Comparison of ENCODE assay signal across 27 mouse cellular contexts in genomic region chr5:116262689-116263088, GRCm38 (mm10). TPM values are rescaled to one million over a fixed set of nuclear protein-coding genes. Genes with fewer than 3 reads are reported as not detected.
A peak's percentile ranks its signal among the peaks of the same experiment; 100 is the strongest.
DNase-seq lines count a peak whose midpoint lies in the region; ATAC-seq and TF ChIP-seq lines count a peak whose summit lies in the region.
"Had no signal": no experiment of that assay in that cellular context is flagged by ENCODE, and none has a peak within 500 bp of the region (broad histone marks: within the 10 kb centered on the region; RNA-seq: fewer than 3 reads in every experiment).

No protein-coding gene starts in this region.

- H3K9ac ChIP-seq in forebrain, postnatal 0 days = no peak overlapping the region
- H3K9ac ChIP-seq in forebrain, embryonic 11.5 days (ENCODE audit: low read length) = no peak overlapping the region
- H3K9ac ChIP-seq in stomach, postnatal 0 days (ENCODE audit: low read length) = no peak overlapping the region
- H3K9ac ChIP-seq in midbrain, embryonic 13.5 days (replicated peaks) = no peak overlapping the region
- H3K9ac ChIP-seq: embryonic facial prominence, embryonic 13.5 days; embryonic facial prominence, embryonic 15.5 days; forebrain, embryonic 13.5 days; forebrain, embryonic 15.5 days had no signal

- no peaks in the 10 kb centered on the region for H3K9me3 ChIP-seq in forebrain, postnatal 0 days (ENCODE audit: low read length)
- no peaks in the 10 kb centered on the region for H3K9me3 ChIP-seq in forebrain, embryonic 11.5 days (ENCODE audit: control insufficient read depth, low read length)
- H3K9me3 ChIP-seq in E14TG2a.4 (ENCODE audit: low read length) = no peaks in the 10 kb centered on the region
- no peaks in the 10 kb centered on the region for H3K9me3 ChIP-seq in stomach, postnatal 0 days (ENCODE audit: control insufficient read depth, low read length)
- no peaks in the 10 kb centered on the region for H3K9me3 ChIP-seq in midbrain, embryonic 13.5 days
- H3K9me3 ChIP-seq: embryonic facial prominence, embryonic 15.5 days; forebrain, embryonic 10.5 days; forebrain, embryonic 15.5 days had no signal

- no peaks in the 10 kb centered on the region for H3K36me3 ChIP-seq in forebrain, postnatal 0 days (ENCODE audit: insufficient read depth)
- no peaks in the 10 kb centered on the region for H3K36me3 ChIP-seq in forebrain, embryonic 11.5 days (ENCODE audit: control insufficient read depth, insufficient read depth, low read length)
- no peaks in the 10 kb centered on the region for H3K36me3 ChIP-seq in E14TG2a.4 (ENCODE audit: insufficient read depth, low read length)
- no peaks in the 10 kb centered on the region for H3K36me3 ChIP-seq in stomach, postnatal 0 days (ENCODE audit: control insufficient read depth, insufficient read depth, low read length)
- H3K36me3 ChIP-seq in midbrain, embryonic 13.5 days = no peaks in the 10 kb centered on the region
- H3K36me3 ChIP-seq: embryonic facial prominence, embryonic 13.5 days; embryonic facial prominence, embryonic 15.5 days; forebrain, embryonic 10.5 days; forebrain, embryonic 15.5 days; G1E had no signal

- no peak overlapping the region for H3K4me2 ChIP-seq in forebrain, postnatal 0 days (ENCODE audit: low read depth)
- no peak overlapping the region for H3K4me2 ChIP-seq in forebrain, embryonic 11.5 days (ENCODE audit: low read depth, low read length, severe bottlenecking)
- no peak overlapping the region for H3K4me2 ChIP-seq in stomach, postnatal 0 days (replicated peaks; ENCODE audit: low read depth)
- H3K4me2 ChIP-seq in midbrain, embryonic 13.5 days (replicated peaks) = no peak overlapping the region
- H3K4me2 ChIP-seq: embryonic facial prominence, embryonic 13.5 days; embryonic facial prominence, embryonic 15.5 days; forebrain, embryonic 13.5 days; forebrain, embryonic 15.5 days had no signal

- no peak for ATAC-seq in forebrain, postnatal 0 days
- no peak for ATAC-seq in forebrain, embryonic 11.5 days (replicated peaks; ENCODE audit: low FRiP score)
- no peak for ATAC-seq in stomach, postnatal 0 days (ENCODE audit: low FRiP score, low TSS enrichment)
- ATAC-seq in midbrain, embryonic 13.5 days = no peak
- ATAC-seq: activated CD4-positive, CD25-positive, alpha-beta regulatory T cell, adult 4 months; CD4-positive, CD25-positive, alpha-beta regulatory T cell, adult 4 months; forebrain, embryonic 13.5 days; forebrain, embryonic 15.5 days; Patski had no signal

- no peak overlapping the region for H3K27ac ChIP-seq in forebrain, postnatal 0 days (ENCODE audit: low read depth, low read length)
- no peak overlapping the region for H3K27ac ChIP-seq in forebrain, embryonic 11.5 days (ENCODE audit: low read depth, low read length)
- no peak overlapping the region for H3K27ac ChIP-seq in stomach, postnatal 0 days (replicated peaks)
- H3K27ac ChIP-seq in midbrain, embryonic 13.5 days = no peak overlapping the region
- H3K27ac ChIP-seq: embryonic facial prominence, embryonic 13.5 days; embryonic facial prominence, embryonic 15.5 days; forebrain, embryonic 10.5 days; forebrain, embryonic 13.5 days; forebrain, embryonic 15.5 days had no signal

- no peaks in the 10 kb centered on the region for H3K4me1 ChIP-seq in forebrain, postnatal 0 days (ENCODE audit: insufficient read depth)
- H3K4me1 ChIP-seq in forebrain, embryonic 11.5 days (replicated peaks; ENCODE audit: control insufficient read depth, insufficient read depth, low read length) = no peaks in the 10 kb centered on the region
- 0 out of 2 replicates have a peak, but pooled peaks cover 9% of the 10 kb centered on the region for H3K4me1 ChIP-seq in E14TG2a.4 (replicated peaks; ENCODE audit: low read depth, low read length)
- no peaks in the 10 kb centered on the region for H3K4me1 ChIP-seq in stomach, postnatal 0 days (replicated peaks; ENCODE audit: control insufficient read depth, insufficient read depth)
- peaks cover 8% of the 10 kb centered on the region for H3K4me1 ChIP-seq in midbrain, embryonic 13.5 days (replicated peaks)
- H3K4me1 ChIP-seq: embryonic facial prominence, embryonic 13.5 days; embryonic facial prominence, embryonic 15.5 days had no signal

- no peak for DNase-seq in forebrain, postnatal 0 days
- no peak for DNase-seq in forebrain, embryonic 11.5 days (ENCODE audit: low spot score)
- peak; percentile 38 for DNase-seq in R1 (ENCODE audit: low read depth, low spot score)
- no peak for DNase-seq in stomach, postnatal 0 days (ENCODE audit: low spot score)
- DNase-seq: adrenal gland, adult 8-10 months; adrenal gland, postnatal 14 days; adrenal gland, postnatal 36 days; B cell, adult 2 months; cerebellum, adult 11-12 months; cerebellum, adult 2 months; cerebellum, adult 9-10 months; cerebellum, postnatal 25 days; embryo, embryonic 11 days had no signal

- TF ChIP-seq CTCF in forebrain, postnatal 0 days (IDR thresholded peaks at IDR 0.05; ENCODE audit: low read depth) = 0 out of 2 replicates have a peak, but pooled peaks have one; percentile 14
- TF ChIP-seq CTCF in E14TG2a.4 (conservative IDR thresholded peaks at IDR 0.05; ENCODE audit: low read length) = peak; percentile 55
- no peak for TF ChIP-seq CTCF in stomach, postnatal 0 days (IDR thresholded peaks at IDR 0.05; ENCODE audit: low read depth)

- 83% methylated on average over 2 of the region's 2 CpGs for WGBS in forebrain, postnatal 0 days
- 88% methylated on average over 2 of the region's 2 CpGs for WGBS in forebrain, embryonic 11.5 days
- 89% methylated on average over 2 of the region's 2 CpGs for WGBS in stomach, postnatal 0 days
- 82% methylated on average over 2 of the region's 2 CpGs for WGBS in midbrain, embryonic 13.5 days

- H3K4me3 ChIP-seq in forebrain, postnatal 0 days (ENCODE audit: low read depth, low read length) = no peak overlapping the region
- no peak overlapping the region for H3K4me3 ChIP-seq in forebrain, embryonic 11.5 days (ENCODE audit: low read depth, low read length)
- no peak overlapping the region for H3K4me3 ChIP-seq in E14TG2a.4 (replicated peaks; ENCODE audit: low read length)
- H3K4me3 ChIP-seq in stomach, postnatal 0 days (ENCODE audit: low read depth, low read length) = no peak overlapping the region
- H3K4me3 ChIP-seq in midbrain, embryonic 13.5 days (replicated peaks) = no peak overlapping the region
- H3K4me3 ChIP-seq: embryonic facial prominence, embryonic 13.5 days; embryonic facial prominence, embryonic 15.5 days; erythroblast, embryonic 14.5 days; forebrain, embryonic 10.5 days; forebrain, embryonic 13.5 days; forebrain, embryonic 15.5 days had no signal

- TF ChIP-seq EP300 in stomach, postnatal 0 days (optimal IDR thresholded peaks at IDR 0.05) = no peak

- no peaks in the 10 kb centered on the region for H3K27me3 ChIP-seq in forebrain, postnatal 0 days (ENCODE audit: insufficient read depth, low read length)
- H3K27me3 ChIP-seq in forebrain, embryonic 11.5 days (ENCODE audit: control insufficient read depth, insufficient read depth, low read length) = no peaks in the 10 kb centered on the region
- peaks cover 8% of the 10 kb centered on the region for H3K27me3 ChIP-seq in E14TG2a.4 (ENCODE audit: insufficient read depth, low read length)
- H3K27me3 ChIP-seq in stomach, postnatal 0 days (ENCODE audit: control insufficient read depth, insufficient read depth, low read length) = no peaks in the 10 kb centered on the region
- H3K27me3 ChIP-seq in midbrain, embryonic 13.5 days = no peaks in the 10 kb centered on the region
- H3K27me3 ChIP-seq: CH12.LX; embryonic facial prominence, embryonic 13.5 days; embryonic facial prominence, embryonic 15.5 days; forebrain, embryonic 13.5 days; forebrain, embryonic 15.5 days had no signal

RNA-seq across cellular contexts. Expression of gene Ccdc60, which starts 26.1 kb away (rescaled TPM):
- total RNA-seq in forebrain, postnatal 0 days (2014; rRNA removed) = 1.5 and 3.7 TPM in 2 replicates
- 1.4 and 1.9 TPM in 2 replicates for polyA plus RNA-seq in forebrain, postnatal 0 days (2015; fragmentation: Nextera tagmentation; extraction: Ambion mirVana)
- 0.92 and 1.6 TPM in 2 replicates for polyA plus RNA-seq in forebrain, embryonic 11.5 days (2014; fragmentation: Nextera tagmentation; extraction: Ambion mirVana)
- polyA plus RNA-seq in stomach, postnatal 0 days (2015; fragmentation: Nextera tagmentation; extraction: Ambion mirVana) = 1.3 and 1.4 TPM in 2 replicates
- polyA plus RNA-seq in midbrain, embryonic 13.5 days (2015; fragmentation: Nextera tagmentation; extraction: Ambion mirVana) = 2.1 and 2.5 TPM in 2 replicates
- total RNA-seq: adrenal gland, adult 18-20 months; adrenal gland, adult 8-10 months; adrenal gland, postnatal 14 days; adrenal gland, postnatal 36 days; CH12.LX; G1E had no signal
- polyA plus RNA-seq: activated CD4-positive, CD25-positive, alpha-beta regulatory T cell, adult 4 months; erythroblast, embryonic 14.5 days; G1E; Patski had no signal
